Mouse (Mus musculus) kidney, postnatal 36 days (tissue): ENCODE data around the gene Cygb.
A peak's percentile ranks its signal among the peaks of the same experiment; 100 is the strongest.

Source experiments
- DNase-seq, 2 experiments: peaks; one replicate each; pipeline ENCODE4 v3.0.0; 2021 to 2022; ENCODE audit warnings: mixed read lengths in 2 of 2

Gene Cygb

DNA sequence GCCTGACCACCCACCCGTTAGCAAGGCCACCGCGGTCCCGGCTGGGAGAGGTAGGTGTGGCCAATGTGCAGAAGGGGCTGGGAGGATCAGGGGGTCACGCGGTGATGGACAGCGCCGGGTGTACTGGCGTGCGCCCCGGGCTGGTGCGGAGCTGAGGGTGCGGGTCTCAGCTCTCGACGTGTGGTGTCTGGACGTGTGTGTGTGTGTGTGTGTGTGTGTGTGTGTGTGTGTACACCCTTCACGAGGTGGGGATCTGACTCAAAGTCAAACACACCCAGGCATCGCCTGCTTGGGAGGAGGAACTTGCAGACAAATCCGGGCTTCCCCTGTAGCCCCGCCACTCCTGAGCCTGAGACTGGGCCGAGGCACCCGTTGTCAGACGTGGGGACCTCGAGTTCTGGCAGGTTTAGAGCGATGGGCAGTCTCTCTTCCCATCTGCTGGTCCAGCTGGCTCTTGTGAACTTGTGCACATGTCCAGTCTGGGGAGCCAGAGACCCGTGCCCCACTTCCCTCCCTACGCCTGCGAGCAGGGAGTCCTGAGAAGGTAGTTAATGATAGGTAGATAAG, at the start of gene Cygb:
Gene Cygb, minus strand, starts transcription at position 59 of the 567 bp plus-strand sequence.
- peak in 1 of 2 experiments; percentile 41 for DNase-seq

DNA sequence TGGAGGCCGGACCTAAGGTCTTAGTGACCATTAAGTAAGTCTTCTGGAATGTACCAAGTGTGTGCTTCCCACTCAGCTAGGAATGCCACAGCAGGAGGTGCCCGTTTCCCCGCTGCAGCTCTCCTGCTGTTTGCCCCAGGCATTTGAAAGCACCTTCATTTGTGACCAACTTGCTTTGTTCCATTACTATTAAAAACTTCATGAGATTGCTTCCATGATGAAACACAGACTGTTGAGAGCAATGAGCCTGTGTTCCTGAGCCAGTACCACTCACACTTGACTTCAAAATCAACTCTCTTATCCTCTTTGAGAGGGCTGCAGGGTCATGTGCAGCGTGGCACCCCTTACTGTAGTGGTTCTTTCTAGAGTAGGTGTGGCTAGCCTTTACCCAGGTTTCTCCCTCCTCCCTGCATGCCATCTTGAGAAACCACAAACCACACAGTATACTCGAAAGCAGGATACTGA, 47.3 kb upstream of the Cygb start:
- DNase-seq: peak; percentile 45 to 71

DNA sequence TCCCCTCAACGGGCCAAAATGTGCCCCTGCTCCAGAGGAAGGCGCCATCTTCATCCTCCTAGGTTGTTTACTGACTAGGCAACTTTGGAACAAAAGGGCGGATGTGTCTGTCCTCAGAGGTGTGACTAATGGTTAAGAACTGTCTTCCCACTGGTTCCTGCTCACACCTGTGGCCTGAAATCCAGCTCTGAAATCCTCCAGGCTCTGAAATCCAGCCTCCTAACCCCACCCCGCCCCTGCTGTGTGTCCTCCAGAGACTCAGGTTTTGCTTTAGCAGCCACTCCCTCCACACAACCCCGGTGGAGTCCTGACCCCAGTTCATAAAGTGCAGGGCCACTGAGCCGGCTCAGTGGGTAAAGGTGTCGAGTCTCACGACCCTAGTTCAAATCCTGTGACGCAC, 43.4 kb upstream of the Cygb start:
- no peak for DNase-seq

DNA sequence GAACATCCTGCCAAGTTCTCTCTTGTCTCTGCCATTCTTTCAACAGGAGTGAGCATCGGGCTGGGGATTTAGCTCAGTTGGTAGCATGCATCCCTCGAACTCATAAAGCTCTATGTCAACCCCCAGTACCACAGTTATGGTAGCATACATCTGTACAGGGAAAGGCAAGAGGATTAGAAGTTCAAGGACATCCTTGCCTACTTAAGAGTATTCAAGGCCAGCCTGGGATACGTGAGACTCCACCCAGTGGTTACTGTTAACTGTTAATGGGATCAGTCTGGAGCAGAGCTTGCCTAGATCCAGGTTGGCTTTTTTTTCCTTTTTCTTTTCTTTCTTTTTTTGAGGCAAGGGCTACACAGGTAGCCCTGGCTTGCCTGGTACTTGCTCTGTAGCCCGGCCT, 42.3 kb upstream of the Cygb start:
- DNase-seq: no peak

DNA sequence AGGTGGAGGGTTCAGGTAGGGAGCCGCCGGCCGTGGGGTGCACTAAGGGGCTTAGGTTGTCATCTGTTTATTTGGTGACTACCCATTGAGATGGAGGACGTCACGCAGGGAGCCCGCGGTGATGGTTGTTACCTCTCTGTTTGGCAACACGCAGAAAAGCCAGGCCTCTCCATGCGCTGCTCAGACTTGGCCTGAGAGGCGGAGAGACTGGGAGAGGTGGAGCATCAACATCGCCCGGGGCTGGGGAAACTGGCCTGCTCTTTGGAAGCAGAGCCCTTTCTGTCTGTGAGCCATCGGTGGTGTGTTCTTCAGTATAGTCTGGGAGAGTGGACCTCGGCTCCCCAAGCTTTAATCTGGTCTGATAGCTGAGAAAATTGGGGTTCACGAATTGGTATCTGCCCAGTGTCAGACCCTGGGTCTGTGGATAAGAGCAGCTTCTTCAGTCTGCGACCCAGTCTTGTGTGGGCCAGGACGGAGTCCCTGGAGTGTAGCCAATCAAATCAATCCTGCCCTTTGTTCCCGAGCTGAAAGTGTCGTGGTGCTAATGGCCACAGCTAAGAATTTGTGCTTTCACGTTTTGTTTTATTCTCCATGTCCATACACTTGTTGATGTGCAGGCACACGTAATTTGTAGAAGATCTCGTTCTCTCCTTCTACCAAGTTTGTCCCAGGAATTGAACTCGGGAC, 41.2 kb upstream of the Cygb start:
- DNase-seq: peak; percentile 53 to 61

DNA sequence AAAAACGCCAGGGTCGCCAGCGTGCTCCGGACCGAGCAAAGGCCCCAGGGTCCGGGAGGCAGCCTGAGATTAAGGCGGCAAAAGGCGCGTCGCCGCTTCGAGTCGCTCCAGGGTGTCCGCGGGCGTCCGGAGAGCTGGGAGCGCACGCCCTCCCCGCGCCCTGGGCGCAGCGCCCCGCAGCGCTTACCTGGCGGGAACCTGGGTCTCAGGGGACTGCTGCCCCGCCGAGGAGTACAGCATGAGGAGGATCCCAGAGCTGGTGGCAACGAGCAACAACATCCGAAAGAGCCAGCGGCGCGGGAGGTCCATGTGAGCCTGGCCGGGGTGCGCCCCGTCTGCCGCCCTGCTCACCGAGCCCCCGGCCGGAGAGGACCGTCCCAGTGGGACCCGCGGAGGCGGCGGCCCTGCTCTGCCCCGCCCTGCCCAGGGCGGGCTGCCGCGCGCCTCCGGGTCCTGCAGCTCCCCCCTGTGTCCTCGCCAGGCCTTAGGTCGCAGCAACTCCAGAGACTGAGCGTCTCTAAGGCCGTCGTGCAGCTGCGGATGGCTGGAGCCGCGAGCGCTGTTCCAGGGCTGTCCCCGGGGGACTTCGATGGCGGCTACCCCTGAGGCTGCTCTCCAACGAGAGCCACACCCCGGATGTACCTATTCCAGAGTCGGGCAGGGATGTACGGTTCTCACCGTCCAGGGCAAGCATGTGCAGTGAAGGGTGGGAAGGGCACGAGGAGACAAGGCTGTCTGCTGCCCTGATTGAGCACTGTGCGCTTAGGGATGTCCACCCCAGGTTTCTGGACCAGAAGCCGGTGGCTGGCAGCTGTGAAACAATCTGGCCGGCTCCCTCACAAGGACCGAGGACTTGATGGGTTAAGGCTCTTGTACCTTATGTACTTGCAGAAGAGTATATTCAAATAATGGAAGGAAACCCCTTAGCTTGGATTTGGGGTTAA, 40.4 kb upstream of the Cygb start:
- peak; percentile 68 to 77 for DNase-seq

DNA sequence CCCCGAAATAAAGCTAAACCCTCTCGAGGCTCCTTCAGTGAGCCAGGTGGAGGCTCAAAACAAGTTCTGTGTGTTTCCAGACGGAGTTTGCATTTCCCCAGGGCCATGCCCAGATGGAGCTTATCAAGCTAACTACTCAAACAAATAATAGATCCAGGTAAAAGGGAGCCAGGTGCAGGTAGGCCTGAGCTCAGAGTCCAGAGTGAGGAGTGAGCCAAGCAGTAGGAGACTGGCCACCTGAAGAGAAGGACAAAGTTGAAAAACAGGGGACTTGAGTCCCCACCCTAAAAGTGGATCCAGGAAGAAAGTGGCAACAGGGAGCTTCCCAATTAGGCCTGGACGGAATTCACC, 39.8 kb upstream of the Cygb start:
- no peak for DNase-seq

DNA sequence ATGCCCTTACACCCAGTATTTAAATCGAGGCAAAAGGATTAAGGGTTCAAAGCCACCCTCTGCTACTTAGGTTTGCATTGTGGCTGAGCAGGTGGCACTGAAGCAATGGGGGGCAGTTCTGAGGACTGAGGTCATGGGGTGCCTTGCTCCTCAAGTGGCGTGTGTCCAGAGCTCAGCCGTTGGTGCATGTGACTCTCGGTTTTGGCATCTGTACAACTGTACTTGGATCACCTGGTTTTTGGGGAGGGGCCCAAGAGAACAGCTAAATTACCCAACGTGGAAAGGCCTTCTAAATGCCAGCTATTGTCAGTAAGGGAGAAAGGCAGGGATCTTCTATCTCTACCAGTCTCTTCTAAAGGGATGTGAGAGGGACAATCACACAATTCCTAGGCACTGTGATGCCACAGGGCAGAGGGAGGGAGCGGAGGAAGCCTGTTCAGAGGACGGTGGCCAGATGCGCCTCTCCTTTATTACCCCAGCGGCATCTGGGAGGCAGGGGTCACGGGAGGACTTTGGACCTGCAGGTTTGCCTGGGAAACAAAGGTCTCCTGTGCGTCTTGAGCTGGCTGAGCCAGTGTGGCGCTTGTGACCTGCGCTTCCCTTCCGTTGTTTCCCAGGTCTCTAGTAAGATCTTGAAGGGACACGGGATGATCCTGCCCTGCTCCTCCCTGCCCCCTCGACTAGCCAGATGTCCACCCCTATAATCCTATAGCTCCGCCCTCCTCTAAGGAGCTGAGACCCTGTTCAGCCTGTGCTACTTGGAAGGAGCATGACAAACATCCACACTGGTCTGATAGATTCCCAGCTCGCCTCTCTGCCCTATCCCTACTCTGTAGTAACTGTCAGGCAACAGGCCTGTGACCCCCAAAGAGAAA, 36.8 kb upstream of the Cygb start:
- peak; percentile 81 to 83 for DNase-seq

DNA sequence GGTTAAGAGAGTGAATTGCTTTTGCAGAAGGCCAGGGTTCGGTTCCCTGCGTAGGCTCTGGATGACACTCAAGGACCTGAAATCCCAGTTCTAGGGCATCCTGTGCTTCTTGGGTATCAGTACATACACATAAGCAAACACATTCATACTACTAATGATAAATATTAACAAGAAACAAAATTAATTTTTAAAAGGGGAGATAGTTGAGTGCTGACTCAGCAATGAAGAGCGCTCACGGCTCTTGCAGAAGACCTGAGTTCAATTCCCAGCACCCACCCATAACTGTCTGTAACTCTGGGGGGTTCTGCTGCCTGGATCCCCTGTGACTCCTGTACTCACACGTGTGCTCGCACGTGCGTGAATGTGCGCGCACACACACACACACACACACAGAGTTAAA, 35.5 kb upstream of the Cygb start:
- no peak for DNase-seq

DNA sequence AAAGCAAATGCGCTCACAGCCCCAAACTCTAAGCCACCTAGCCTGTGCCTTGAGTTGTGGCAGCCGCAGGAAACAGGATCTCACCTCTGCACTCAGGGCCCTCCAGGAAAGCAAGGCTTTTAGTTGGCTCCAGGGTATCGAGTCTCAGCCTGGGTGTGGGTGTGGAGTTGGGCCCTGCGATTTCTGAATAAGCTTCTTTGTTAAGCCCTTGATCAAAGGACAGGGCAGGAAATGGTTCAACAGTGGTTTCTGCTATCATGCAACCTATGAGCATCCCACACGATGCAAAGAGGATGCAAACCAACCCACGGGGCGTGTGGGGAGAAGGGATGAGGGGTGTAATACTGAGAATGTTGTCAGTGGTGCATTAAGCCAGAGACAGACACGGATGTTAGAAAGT, 33.8 kb upstream of the Cygb start:
- DNase-seq: no peak

DNA sequence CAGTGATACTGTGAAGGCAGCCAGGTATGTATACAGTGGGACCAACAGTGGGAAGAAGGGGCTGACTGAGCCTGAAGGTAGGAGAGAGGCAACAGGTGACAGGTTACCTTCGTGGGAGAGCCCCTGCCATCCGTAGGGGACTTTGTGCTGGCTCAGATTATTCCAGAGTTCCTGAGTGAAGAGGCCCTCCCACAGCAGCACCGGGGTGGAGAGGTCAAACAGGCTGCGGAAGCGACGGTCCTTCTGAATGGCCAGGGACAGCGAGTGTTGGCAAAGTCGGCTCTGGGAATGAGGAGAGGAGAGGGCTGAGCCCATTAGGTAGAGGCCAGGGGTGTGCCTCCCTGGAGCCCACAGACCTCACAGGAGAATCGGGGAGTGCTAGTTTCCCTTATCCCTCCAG, 31.6 kb upstream of the Cygb start:
- peak; percentile 66 to 68 for DNase-seq

DNA sequence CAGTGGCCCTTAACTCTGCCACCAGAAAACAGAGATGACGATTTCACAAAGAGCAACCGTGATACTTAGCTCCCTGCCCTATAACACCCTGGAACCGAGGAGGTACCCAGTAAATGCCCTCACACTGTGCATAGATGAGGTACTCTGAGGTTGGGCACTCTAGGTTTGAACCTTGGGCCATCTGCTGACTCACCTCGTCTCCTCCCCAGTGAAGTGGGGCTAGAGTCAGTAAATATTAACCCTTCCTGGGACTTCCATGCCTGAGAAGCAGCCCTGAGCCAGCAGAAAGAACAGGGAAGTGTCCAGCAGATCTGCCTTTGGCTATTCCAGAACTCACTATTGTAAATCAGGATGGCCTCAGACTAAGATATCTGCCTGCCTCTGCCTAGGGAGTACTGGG, 29.7 kb upstream of the Cygb start:
- DNase-seq: peak; percentile 66 to 87

DNA sequence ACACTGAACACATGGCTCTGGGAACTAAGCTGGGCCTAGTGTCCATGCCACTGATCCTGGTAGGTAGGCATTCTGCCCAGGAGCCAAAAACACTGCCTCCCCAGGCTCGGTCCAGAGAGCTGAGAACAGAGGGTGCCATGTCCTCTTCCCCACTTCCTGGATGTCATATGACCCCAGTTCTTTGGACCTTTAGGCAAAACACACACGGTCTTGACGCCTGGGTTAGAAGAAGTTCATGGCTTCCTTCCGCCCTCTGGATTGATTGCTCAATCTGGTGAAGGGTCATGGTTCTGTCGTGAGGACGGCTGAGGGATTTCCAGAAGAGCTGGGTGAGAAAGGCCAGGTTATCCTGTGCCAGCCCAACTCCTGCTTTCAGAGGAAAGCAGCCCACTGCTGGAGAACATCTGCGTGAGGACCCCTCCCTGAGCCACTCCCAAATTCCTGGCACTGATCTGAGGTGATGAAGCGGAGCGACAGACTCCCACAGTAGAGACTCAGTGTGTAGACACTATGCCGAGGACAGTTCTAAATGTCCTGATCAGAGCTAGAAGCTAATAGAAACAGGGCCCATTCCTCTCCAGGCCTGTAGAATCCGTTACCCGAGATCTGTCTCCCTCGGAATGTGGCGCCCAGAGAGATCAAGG, 28.5 kb upstream of the Cygb start:
- peak; percentile 77 to 92 for DNase-seq

DNA sequence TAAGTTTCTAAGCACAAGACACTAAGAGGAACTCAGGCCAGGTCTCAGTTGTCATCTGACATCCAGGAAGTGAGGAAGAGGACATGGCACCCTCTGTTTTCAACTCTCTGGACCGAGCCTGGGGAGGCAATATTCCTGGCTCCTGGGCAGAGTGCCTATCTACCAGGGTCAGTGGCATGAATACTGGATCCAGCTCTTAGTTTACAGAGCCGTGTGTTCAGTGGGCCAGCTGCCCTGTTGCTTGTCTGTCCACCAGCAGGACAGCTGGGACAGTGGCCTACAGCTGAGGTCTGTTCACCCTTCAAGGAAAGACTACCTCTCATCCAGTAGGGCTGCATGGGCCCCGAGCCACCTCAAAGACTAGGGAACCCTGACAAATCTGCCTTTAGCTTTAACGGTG, 27.0 kb upstream of the Cygb start:
- no peak for DNase-seq

DNA sequence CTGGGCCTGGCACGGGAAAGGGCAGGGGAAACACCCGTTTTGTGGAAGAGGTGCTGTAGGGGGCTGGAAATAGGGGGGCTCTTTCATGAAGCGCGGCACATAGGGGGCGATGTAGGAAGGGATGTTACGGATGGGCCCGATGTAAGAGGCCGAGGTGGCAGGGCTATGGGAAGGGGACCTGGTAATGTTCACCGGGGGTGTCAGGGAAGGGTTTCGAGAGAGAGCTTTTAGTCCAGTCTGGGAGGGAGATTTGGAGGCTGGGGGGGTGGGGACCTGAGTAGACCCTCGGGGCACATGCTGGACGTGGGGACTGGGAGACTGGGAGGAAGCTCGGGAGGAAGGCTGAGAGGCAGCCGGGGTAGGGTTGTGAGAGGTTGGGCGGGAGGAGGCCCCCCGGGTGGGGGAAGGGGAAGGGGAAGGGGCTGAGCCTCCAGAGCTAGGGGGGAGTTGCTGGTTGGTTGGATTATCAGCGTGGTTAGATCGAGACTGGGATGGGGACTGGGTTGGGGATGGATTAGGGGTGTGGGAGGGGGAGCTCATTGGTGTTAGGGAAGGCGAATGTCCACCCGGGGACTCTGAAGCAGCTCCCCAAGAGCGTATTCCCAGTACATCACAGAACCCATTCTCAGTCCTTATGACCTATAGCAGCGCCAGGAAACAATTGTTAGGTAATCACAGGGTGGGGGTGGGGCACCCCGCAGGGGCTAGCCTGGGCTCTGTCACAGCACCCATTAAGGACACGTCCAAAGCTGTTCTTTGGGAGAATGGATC, 26.4 kb upstream of the Cygb start:
- DNase-seq: no peak

DNA sequence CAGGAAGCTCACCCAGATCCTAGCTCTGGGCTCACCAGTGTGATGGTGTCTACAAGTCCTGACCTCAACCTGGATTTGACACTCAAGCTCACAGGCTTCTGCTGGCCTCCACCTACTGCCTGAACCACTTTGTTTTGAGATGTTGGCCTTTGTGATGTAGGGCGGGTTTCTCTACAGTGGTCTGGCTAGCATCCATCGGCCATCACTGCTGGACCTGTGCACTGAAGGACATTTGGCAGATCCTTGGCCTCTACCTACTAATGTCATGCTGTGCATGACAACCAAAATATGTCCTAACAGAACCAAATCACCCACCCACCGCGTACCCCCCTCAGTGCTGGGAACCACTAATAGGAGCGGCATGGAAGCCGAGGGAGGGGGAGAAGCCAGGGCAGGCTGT, 25.0 kb upstream of the Cygb start:
- peak in 1 of 2 experiments; percentile 36 for DNase-seq

DNA sequence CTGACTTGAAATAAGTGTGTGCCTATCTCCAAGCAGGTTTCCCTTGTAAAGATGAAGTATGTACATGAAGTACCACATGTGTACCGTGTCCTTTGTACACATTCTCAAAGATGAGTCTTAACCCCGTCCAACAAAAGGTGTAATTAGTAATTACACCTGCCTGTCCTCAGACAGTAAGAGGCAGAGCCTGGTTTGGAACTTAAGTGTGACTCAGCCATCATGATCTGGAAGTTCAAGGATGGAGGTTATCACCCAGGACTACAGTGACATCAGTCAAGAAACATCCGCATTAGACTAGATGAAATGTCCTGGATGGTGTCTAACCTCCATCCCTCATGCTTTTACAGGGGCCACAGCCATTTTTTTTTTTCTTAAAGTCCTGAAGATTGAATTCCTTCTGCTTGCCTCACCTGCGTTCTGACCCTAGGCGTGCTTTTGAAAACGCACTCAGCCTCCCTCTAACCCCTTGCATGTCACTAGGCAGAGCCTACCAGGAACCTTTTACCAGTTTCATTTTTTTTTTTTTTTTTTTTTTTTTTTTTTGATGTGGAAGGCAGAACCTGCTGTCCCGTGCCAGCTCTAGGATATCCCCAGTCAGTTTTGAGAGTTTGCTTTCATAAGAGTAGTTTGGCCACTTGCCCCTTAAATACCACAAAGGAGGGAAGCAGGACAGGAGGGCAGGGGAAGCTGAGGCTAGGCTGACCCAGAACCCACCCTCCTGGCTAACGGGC, 23.8 kb upstream of the Cygb start:
- no peak for DNase-seq

DNA sequence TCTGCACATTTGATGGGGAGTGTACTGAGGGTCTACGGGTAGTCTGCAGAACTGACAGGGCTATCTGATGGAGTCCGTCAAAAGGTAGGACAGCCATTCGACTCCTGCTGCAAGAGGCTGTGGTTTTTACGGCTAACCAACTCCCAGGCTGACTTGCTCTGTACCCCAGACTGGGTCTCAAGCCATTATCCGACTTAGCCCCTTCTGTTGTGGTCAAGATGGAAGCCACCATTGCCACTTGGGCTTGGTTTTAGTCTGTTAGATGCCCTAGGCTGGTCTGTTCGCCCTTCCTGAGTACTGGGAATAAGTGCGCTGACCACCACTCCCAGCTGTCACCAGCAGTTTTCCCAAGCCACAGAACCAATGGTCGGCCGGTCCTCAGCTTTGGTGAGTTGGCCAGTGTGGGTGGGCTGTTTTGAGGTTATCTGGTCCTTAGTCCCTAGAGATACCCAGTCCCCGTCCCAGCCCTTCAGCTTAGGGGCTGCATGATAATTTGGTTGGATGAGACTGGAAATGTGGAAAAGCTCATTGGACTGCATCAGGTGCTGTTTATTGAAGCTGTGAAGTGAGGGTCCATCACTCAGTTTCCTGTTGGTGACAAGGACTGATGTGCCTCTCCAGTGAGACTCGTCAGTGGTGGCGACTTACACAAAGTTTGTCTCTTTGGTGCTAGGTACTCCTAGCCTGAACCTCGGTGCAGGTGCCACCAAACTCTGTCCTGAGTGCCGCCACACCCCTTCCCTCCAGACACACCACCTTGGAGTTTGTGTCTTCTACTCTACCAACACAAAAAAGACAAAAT, 22.3 kb upstream of the Cygb start:
- DNase-seq: no peak

DNA sequence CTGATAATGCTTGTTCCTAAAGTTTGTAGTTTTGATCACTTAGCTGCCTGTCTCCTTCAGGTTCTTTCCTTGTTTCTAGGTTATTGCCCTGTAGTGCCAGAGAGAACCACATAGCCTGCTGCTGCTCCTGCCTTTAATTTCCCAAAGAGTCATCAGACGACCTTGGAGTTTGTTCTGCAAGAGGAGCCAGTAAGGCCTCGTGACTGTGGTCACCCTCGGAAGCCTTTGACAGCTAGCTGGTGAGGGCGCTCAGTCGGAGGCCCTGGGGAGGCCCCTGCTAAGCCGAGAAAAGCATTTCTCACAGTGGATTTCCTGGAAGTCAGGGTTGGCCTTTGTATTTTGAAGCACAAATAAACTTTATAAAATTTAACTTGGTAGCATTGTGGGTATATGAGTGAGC, 21.3 kb upstream of the Cygb start:
- DNase-seq: peak; percentile 81 to 87
